Mouse (Mus musculus) ES-Bruce4 (cell line): ENCODE results near the gene Klhdc4. TPM values are rescaled to one million over a fixed set of nuclear protein-coding genes. Genes with fewer than 3 reads are reported as not detected.

ENCODE experiments used
- H3K27ac ChIP-seq: 2 replicates; pipeline ENCODE4 v1.5.1; 2012; ENCODE audit warnings: low read length, inconsistent platforms; ENCODE audit not compliant: insufficient read depth
- H3K27me3 ChIP-seq: 2 replicates; pipeline ENCODE4 v1.6.1; 2012; ENCODE audit warnings: mild to moderate bottlenecking, low read length, inconsistent platforms; ENCODE audit not compliant: control insufficient read depth, poor library complexity, insufficient read depth, severe bottlenecking
- H3K36me3 ChIP-seq: 2 replicates; pipeline ENCODE4 v1.6.1; 2012; ENCODE audit warnings: inconsistent platforms, mild to moderate bottlenecking, low read length, moderate library complexity; ENCODE audit not compliant: control insufficient read depth, poor library complexity, insufficient read depth, severe bottlenecking
- H3K4me1 ChIP-seq: one replicate; pipeline ENCODE4 v1.8.1; 2011; ENCODE audit warnings: low read length; ENCODE audit not compliant: control insufficient read depth, insufficient read depth
- H3K4me3 ChIP-seq: 2 replicates; pipeline ENCODE4 v1.5.1; 2011; ENCODE audit warnings: low read depth, mild to moderate bottlenecking, low read length
- H3K9ac ChIP-seq: 2 replicates; pipeline ENCODE4 v1.6.1; 2012; ENCODE audit warnings: low read depth, mild to moderate bottlenecking, inconsistent platforms; ENCODE audit not compliant: poor library complexity, severe bottlenecking
- H3K9me3 ChIP-seq: replicated peaks from 2 replicates; pipeline ENCODE4 v1.6.1; 2012; ENCODE audit warnings: mild to moderate bottlenecking, low read length, inconsistent platforms; ENCODE audit not compliant: control insufficient read depth, poor library complexity, insufficient read depth, severe bottlenecking
- CTCF ChIP-seq: IDR thresholded peaks from one replicate; pipeline ENCODE4 v1.8.1; 2011; ENCODE audit warnings: low read depth, low read length
- EP300 ChIP-seq: IDR thresholded peaks from 2 replicates; pipeline ENCODE4 v1.6.1; 2011; ENCODE audit warnings: low read depth, low read length; ENCODE audit not compliant: insufficient read depth
- POLR2A ChIP-seq: IDR thresholded peaks from one replicate; pipeline ENCODE4 v1.8.1; 2011; ENCODE audit warnings: low read length; ENCODE audit not compliant: insufficient read depth
- polyA plus RNA-seq: library from polyadenylated mRNA; stranded (reverse); fragments of >200 nt; gene quantifications from 2 replicates; pipeline ENCODE4 v1.2.4, GENCODE M21; 2011; ENCODE audit warnings: low read depth; ENCODE audit not compliant: missing spikeins, insufficient read depth, insufficient read length

Gene Klhdc4
- polyA plus RNA-seq, 1 experiment = 34.6 TPM

DNA sequence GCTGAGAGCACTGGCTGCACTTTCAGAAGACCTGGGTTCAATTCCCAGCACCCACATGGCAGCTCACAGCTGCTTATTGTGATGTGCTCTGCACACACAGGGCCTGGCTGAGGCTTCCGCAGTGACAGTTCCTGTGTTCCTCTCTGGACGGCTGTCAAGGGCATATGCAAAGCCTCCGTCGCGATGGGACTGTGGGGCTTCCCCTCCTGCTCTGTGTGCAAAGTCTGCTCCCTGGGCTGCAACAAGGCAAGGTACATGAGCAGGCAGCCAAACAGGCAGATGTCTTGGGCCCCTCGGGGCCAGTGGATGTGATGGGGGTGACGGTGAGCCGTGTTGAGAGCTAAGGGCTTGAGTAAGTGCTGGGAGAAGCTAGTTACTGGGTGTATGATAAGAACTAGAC lies 40.6 kb downstream of the Klhdc4 start:
- H3K36me3 ChIP-seq = no peaks in the 10 kb centered on the region

DNA sequence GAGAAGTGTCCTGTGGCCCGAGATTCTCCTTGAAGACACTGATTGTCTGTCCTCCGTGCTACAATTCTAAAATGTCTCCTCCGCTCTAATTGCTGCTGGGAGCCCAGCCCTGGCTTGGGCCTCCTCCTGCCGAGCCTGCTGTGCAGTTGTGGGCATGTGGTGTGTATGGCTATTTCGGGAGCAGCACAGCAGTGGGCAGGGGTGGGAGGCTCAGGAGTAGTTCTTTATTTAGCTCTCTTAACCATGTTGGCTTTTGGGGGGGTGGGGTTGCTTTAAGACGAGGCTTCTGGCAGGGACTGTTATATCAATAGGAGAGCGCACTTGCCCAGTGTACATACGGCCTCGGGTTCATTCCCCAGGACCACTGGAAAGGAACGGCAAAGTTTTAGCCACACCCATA lies 42.8 kb downstream of the Klhdc4 start:
- H3K4me3 ChIP-seq = no peak overlapping the region
- H3K27ac ChIP-seq = no peak overlapping the region
- H3K9ac ChIP-seq = no peak overlapping the region
- no peaks in the 10 kb centered on the region for H3K9me3 ChIP-seq
- H3K27me3 ChIP-seq = no peaks in the 10 kb centered on the region
- no peaks in the 10 kb centered on the region for H3K4me1 ChIP-seq
- TF ChIP-seq CTCF (no peak), POLR2A (no peak), EP300 (no peak)
- no peaks in the 10 kb centered on the region for H3K36me3 ChIP-seq

More for the DNA sequence above, 40.6 kb downstream of the Klhdc4 start:
- Histone ChIP-seq H3K27ac (no peak overlapping the region), H3K4me3 (no peak overlapping the region), H3K9me3 (no peaks in the 10 kb centered on the region), H3K27me3 (no peaks in the 10 kb centered on the region), H3K4me1 (no peaks in the 10 kb centered on the region), H3K9ac (no peak overlapping the region)
- no peak for TF ChIP-seq POLR2A
- no peak for TF ChIP-seq EP300
- TF ChIP-seq CTCF = no peak

DNA sequence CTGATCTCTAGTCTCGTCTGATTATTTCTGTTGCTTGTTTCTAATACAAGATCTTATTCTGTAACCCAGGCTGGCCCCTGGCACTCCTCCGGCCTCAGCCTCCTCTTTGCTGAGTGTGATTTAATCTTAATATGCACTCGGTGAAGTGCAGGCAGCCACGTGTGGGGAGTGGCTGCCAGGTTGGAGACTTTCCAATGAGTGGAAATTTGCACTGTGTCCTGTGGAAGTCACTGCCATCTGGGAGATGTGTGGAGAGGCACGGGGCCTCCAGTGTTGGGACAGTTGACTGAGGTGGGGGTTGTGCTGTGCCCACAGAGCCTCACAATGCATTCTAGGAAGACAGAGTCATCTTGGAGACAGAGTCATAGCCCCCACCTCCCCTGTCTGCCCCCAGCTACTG lies 46.9 kb downstream of the Klhdc4 start:
- TF ChIP-seq CTCF = no peak
- no peak for TF ChIP-seq POLR2A
- no peak overlapping the region for H3K4me3 ChIP-seq
- H3K9me3 ChIP-seq = no peaks in the 10 kb centered on the region
- H3K4me1 ChIP-seq = no peaks in the 10 kb centered on the region
- H3K27ac ChIP-seq = no peak overlapping the region
- no peak overlapping the region for H3K9ac ChIP-seq
- no peaks in the 10 kb centered on the region for H3K36me3 ChIP-seq
- no peaks in the 10 kb centered on the region for H3K27me3 ChIP-seq

DNA sequence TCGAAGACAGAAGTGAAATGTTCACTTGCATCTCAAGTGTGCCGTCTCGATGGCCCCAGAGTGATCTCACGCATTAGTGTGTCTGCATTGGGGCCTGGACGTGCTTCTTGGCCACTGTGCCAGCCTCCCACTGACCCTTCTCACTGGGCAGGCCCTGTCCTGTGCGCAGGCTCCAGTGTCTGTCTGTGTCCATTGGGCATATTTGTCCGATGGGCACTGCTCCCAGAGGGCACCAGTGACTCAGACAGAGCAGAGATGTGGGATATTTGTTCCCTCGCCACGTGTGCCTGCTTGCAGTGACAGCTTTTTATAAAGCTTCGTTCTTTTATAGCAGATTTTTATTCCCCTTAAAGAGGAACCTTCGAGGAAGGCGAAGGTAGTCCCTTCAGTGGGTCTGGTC lies 55.5 kb downstream of the Klhdc4 start:
- no peak overlapping the region for H3K4me3 ChIP-seq
- H3K36me3 ChIP-seq = no peaks in the 10 kb centered on the region

DNA sequence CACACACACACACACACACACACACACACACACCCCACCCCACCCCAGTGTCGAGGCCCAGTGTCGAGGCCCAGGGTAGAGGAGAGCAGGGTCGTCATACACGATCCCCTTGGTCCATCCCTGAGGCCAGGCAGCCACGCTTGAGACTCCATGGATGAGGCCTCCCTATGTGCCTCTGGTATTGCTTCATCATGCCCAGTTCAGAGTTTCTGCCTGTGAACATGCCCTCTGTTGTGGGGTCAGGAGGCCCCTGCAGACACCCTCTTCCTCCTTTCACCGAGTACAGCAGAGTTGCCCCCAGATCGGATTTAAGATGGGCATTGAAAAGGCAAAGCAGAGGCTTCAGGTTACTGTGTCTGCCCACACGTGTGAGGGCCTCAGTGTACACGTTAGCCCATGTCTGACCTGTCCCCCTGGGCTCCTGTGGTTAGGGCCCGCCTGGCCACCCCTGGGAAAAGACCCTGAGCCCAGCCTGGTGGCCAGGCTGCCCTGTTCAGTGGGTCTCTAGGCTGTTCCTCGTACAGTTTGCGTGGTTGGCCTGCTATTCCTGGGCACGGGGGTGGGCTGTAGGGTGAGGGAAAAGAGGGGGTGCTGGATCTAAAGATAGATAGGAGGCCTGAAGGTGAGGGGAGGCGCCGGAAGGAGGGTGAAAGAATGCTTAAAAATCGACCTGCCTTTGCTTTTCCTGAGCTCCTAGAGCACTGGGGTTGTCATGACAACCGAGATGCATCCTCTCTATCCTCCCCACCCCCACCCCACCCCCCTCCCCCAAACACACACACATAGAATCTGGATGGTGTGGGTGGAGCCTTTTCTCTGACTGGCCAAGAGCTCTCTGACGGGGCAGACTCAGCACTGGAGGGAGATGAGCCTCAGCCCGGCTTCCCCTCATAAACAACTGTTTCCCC lies 58.3 kb downstream of the Klhdc4 start:
- no peaks in the 10 kb centered on the region for H3K36me3 ChIP-seq
- H3K9ac ChIP-seq = no peak overlapping the region
- H3K4me3 ChIP-seq = no peak overlapping the region
- no peak overlapping the region for H3K27ac ChIP-seq
- no peaks in the 10 kb centered on the region for H3K9me3 ChIP-seq
- no peaks in the 10 kb centered on the region for H3K27me3 ChIP-seq
- no peaks in the 10 kb centered on the region for H3K4me1 ChIP-seq
- TF ChIP-seq POLR2A (no peak), CTCF (no peak), EP300 (no peak)

More for the DNA sequence above, 55.5 kb downstream of the Klhdc4 start:
- Histone ChIP-seq H3K27ac (no peak overlapping the region), H3K4me1 (no peaks in the 10 kb centered on the region), H3K27me3 (no peaks in the 10 kb centered on the region), H3K9me3 (no peaks in the 10 kb centered on the region), H3K9ac (no peak overlapping the region)
- no peak for TF ChIP-seq CTCF
- no peak for TF ChIP-seq POLR2A
- no peak for TF ChIP-seq EP300

DNA sequence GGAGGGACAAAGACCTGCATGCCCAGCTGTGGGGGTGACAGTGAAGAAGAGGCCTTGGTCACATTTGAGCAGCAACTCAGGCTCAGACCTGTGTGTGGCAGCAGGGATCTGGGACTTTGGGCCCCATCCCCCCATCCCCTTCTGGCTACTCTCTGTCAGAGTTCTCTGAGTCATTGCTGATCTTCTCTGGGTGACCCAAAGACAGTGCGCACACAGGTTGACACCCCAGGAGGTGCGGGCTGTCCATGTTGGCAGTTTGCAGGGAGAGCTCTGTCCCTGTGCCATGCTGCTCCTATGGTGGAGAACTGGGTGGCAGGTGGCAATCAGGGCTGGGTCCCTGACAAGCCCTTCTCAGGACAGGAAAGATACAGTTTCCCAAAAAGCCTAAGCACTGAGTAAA lies 59.7 kb downstream of the Klhdc4 start:
- TF ChIP-seq POLR2A (no peak), EP300 (no peak), CTCF (no peak)
- H3K9ac ChIP-seq = no peak overlapping the region

More for the DNA sequence above, 59.7 kb downstream of the Klhdc4 start:
- Histone ChIP-seq H3K36me3 (no peaks in the 10 kb centered on the region), H3K27me3 (no peaks in the 10 kb centered on the region), H3K4me1 (no peaks in the 10 kb centered on the region), H3K9me3 (no peaks in the 10 kb centered on the region), H3K27ac (no peak overlapping the region), H3K4me3 (no peak overlapping the region)
